Mouse (Mus musculus) kidney, adult 2 months (tissue): ENCODE results near the gene Acot13. TPM values are rescaled to one million over a fixed set of nuclear protein-coding genes. Genes with fewer than 3 reads are reported as not detected.

Source experiments
- DNase-seq: peaks from one replicate; pipeline ENCODE4 v3.0.0; 2021
- H3K27ac ChIP-seq: fragments of 200-500 bp; 2 replicates; pipeline ENCODE4 v1.5.1; 2012; ENCODE audit warnings: low read depth, low read length, control low read depth, inconsistent platforms; ENCODE audit not compliant: insufficient read depth
- H3K27me3 ChIP-seq: fragments of 200-500 bp; replicated peaks from 2 replicates; pipeline ENCODE4 v1.6.1; 2012; ENCODE audit warnings: mild to moderate bottlenecking, moderate library complexity, low read length, inconsistent platforms; ENCODE audit not compliant: control insufficient read depth, insufficient read depth
- H3K36me3 ChIP-seq: fragments of 200-500 bp; 2 replicates; pipeline ENCODE4 v1.6.1; 2012; ENCODE audit warnings: mild to moderate bottlenecking, moderate library complexity, low read length, inconsistent platforms; ENCODE audit not compliant: control insufficient read depth, insufficient read depth
- H3K4me1 ChIP-seq: fragments of 200-500 bp; 2 replicates; pipeline ENCODE4 v1.6.1; 2011; ENCODE audit warnings: low read length; ENCODE audit not compliant: control insufficient read depth, insufficient read depth
- H3K4me3 ChIP-seq: fragments of 200-500 bp; 2 replicates; pipeline ENCODE4 v1.5.1; 2011; ENCODE audit warnings: mild to moderate bottlenecking, low read depth, low read length, control low read depth; ENCODE audit not compliant: insufficient read depth
- CTCF ChIP-seq: fragments of 200-500 bp; conservative IDR thresholded peaks from 2 replicates; pipeline ENCODE4 v1.5.1; 2011; ENCODE audit warnings: low read depth, mild to moderate bottlenecking, control low read depth, low read length, moderate library complexity, mixed read lengths; ENCODE audit not compliant: insufficient read depth, insufficient read length
- POLR2A ChIP-seq: fragments of 200-500 bp; IDR thresholded peaks from one replicate; pipeline ENCODE4 v1.6.1; 2011; ENCODE audit warnings: low read depth, low read length, control low read depth
- WGBS: fragments of 180-500 bp; shearing (Covaris S2); methylation state at CpG from one replicate; pipeline ENCODE4 v1.1.7; 2018; 5-methylcytosine and 5-hydroxymethylcytosine counted together
- polyA plus RNA-seq: library from polyadenylated mRNA; depleted of rRNA; stranded (reverse); fragments of >200 nt; gene quantifications from 2 replicates; pipeline ENCODE4 v1.2.3, GENCODE M21; 2012

Gene Acot13
- polyA plus RNA-seq, 1 experiment = 286 TPM

DNA sequence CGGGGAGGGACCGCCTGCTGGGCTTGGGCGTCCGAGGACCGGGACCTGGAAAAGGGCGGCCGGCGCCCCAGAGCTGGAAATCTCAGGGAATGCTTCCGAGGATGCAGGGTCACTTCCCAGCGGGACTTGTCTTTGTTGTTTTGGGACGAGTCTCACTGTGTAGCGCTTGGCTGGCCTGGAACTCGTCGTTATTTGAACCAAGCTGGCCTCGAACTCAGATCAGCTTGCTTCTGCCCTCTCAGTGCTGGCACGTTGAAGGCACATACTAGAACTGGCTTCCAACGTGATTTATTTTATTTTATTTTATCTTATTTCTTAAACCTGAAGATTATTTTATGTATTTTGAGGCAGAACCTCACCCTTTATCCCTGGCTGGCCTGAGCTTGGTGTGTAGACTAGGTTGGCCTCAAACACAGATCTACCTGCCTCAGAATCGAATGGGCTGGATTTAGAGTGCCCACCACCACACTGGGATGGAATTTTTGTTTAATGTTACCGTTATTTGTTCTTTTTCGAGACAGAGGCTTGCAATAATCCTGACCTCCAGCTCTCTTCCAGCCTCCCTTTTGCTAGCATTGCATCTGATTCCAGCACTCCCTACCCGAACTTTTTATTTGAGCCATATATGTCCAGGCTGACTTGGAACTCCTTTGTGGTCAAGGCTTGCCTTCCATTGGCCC is 931 bp upstream of the Acot13 start:
- no peak for DNase-seq
- TF ChIP-seq POLR2A (no peak), CTCF (no peak)
- Histone ChIP-seq H3K36me3 (no peaks in the 10 kb centered on the region), H3K27ac (peak overlapping the region; percentile 68), H3K4me3 (peak overlapping the region; percentile 80), H3K4me1 (peaks cover 9% of the 10 kb centered on the region; the same call in 1 of the 2 replicates), H3K27me3 (no peaks in the 10 kb centered on the region)
- 2% methylated on average over 21 of the region's 21 CpGs for WGBS

DNA sequence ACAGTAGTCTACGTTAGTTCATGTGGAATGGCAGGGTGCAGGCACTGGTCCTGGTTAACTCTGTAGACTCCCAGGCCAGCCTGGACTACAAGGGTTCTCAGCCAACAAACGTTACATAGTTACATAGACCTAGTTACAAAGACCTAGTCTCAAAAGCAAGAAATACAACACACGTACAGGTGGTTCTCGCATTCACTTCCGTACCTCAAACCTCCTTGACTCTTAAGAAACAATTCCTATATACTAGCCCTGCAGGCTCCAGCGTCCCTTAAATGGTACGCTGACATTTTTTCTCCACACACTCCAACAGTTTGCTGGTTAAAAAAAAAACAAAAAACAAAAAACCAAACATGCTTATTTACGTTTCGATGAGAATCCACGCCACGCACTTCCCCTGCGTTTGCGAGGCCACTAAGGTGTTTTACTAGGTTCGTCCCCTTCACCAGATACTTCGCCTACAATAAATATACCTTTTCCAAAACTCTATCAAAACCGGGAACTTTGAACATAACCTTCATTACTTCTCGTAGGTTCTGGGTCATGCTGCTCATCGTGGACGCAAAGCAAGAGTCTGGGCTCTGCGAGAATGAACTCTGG is 486 bp downstream of the Acot13 start:
- peak; percentile 36 for DNase-seq
- Histone ChIP-seq H3K27me3 (no peaks in the 10 kb centered on the region), H3K36me3 (no peaks in the 10 kb centered on the region), H3K4me3 (peak overlapping the region; percentile 71), H3K4me1 (peaks cover 19% of the 10 kb centered on the region), H3K27ac (peak overlapping the region; percentile 88)
- under 1% methylated on average over 20 of the region's 20 CpGs for WGBS
- no peak for TF ChIP-seq POLR2A
- TF ChIP-seq CTCF = no peak

DNA sequence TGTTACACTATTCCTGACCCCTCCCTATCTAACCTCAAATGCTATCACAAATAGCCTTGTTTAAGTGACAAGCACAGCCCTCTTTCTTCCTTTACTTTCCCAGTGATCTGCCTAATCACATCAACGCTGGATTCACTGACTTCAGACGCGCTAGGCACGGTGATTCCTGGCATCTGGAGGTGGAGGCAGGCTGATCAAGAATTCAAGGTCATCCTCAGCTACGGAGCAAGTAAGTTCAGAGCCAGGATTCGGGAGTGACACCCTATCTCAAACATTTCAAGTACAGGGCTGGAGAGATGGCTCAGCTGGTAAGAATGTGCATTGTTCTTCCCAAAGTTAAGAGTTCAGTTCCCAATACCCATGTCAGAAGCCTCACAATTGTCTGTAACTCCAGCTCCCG is 5.2 kb downstream of the Acot13 start:
- H3K27me3 ChIP-seq = no peaks in the 10 kb centered on the region
- H3K4me3 ChIP-seq = no peak overlapping the region
- no peak for DNase-seq
- TF ChIP-seq POLR2A = no peak
- no peak for TF ChIP-seq CTCF
- H3K36me3 ChIP-seq = no peaks in the 10 kb centered on the region
- WGBS = 54% methylated on average over 7 of the region's 7 CpGs
- peak overlapping the region; percentile 83 for H3K27ac ChIP-seq
- H3K4me1 ChIP-seq = peaks cover 18% of the 10 kb centered on the region

DNA sequence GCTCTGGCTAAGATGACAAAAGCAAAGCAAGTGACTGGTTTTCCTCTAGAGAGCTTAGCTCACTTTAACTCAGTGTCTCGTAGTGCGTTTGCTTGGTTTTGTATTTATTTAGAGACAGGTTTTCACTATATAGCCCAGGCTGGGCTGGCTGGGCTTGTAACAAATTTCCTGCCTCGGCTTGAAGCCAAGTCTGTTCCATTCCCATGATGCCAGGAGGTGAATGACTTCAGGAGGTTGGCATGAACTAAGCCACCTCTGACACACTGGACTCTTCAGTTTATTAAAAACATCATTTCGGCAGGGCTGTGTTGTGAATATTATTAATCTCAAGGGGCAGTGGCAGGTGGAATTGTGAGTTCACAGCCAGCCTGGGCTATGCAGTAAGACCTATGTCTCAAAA is 5.8 kb downstream of the Acot13 start:
- H3K27me3 ChIP-seq = no peaks in the 10 kb centered on the region
- DNase-seq = peak; percentile 71
- no peak overlapping the region for H3K4me3 ChIP-seq
- peaks cover 18% of the 10 kb centered on the region for H3K4me1 ChIP-seq
- 38% methylated on average over 4 of the region's 4 CpGs for WGBS
- TF ChIP-seq CTCF (no peak), POLR2A (no peak)
- peak overlapping the region; percentile 83 for H3K27ac ChIP-seq
- no peaks in the 10 kb centered on the region; the same call in 1 of the 2 replicates for H3K36me3 ChIP-seq

DNA sequence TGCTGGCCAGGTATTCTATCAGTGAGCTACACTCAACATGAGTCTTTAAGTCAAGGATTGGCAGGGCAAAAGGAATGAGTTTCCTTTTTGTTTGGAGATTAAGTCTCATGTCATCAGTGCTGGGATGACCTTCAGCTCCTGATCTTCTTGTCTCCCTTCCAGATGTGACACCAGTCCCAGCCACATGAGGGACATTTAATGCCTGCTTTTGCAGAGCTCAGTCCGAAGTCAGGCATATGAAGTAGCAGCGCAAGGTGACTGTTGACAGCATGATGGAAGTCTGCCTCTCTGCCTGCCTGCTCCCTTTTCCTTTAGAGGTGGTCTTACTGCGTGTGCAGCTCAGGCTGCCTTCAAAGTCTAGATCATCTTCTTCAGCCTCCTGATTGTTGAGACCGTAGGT is 6.7 kb downstream of the Acot13 start:
- no peak for DNase-seq
- no peaks in the 10 kb centered on the region for H3K27me3 ChIP-seq
- 92% methylated on average over 4 of the region's 4 CpGs for WGBS
- no peak overlapping the region for H3K27ac ChIP-seq
- TF ChIP-seq POLR2A (no peak), CTCF (no peak)
- no peak overlapping the region for H3K4me3 ChIP-seq
- peaks cover 18% of the 10 kb centered on the region for H3K4me1 ChIP-seq
- H3K36me3 ChIP-seq = no peaks in the 10 kb centered on the region; the same call in 1 of the 2 replicates

DNA sequence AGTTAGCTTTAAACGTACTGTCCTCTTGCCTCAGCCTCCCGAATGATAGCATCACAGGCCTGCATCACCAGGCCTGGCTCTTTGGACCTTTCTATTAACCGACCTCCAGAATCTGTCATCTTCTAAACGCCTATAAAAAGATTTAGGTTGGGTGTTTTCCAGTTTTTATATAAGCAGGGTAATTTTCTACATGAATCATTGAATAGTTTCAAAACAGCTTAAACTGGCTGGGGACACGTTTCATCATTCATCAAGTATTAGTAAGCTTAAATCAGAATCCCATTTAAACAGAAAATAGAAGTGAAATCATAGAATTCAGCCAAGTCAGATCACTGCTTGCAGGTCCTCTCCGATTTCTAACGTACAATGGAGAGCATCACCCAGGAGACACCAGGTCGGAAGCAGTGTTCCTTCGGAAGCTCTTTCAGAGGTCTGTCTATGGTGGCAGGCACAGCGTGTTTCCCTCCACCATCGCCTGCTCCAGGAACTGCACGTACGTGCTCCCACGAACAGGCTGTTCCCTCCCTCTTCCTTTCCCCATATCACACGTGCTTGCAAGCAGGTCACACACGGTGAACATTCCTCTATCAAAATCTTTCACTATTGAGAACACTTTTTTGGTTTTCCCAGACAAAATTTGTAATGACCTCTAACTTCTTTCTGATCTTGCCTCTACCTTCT is 8.5 kb downstream of the Acot13 start:
- TF ChIP-seq POLR2A (no peak), CTCF (no peak)
- peaks cover 6% of the 10 kb centered on the region; the same call in 1 of the 2 replicates for H3K36me3 ChIP-seq
- WGBS = 80% methylated on average over 16 of the region's 16 CpGs
- no peak overlapping the region for H3K27ac ChIP-seq
- H3K4me1 ChIP-seq = peaks cover 18% of the 10 kb centered on the region
- no peak overlapping the region for H3K4me3 ChIP-seq
- no peak for DNase-seq
- no peaks in the 10 kb centered on the region for H3K27me3 ChIP-seq

DNA sequence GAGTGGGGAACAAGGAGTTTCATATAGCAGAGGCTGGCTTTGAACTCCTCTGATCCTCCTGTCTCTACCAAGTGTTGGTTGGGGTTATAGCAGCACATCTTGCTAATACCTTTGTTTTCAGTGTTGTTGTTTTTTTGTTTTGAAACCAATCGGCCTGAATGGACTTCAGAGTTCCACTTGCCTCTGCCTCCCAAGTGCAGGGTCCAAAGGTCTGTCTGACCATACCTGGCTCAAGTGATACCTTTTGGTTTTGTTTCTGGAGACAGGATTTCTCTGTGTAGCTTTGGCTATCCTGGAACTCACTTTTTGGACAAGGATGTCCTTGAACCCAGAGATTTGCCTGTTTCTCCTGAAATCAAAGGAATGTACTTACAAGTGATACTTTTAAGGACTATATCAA is 11.4 kb downstream of the Acot13 start:
- DNase-seq = peak; percentile 70
- H3K27ac ChIP-seq = peak overlapping the region; percentile 68; the same call in 1 of the 2 replicates
- peaks cover 7% of the 10 kb centered on the region; the same call in 1 of the 2 replicates for H3K36me3 ChIP-seq
- no peaks in the 10 kb centered on the region for H3K27me3 ChIP-seq
- 56% methylated on average over 1 of the region's 1 CpGs for WGBS
- peaks cover 2% of the 10 kb centered on the region; the same call in 1 of the 2 replicates for H3K4me1 ChIP-seq
- H3K4me3 ChIP-seq = no peak overlapping the region
- TF ChIP-seq CTCF (no peak), POLR2A (no peak)
